Mouse (Mus musculus) cerebral cortex, adult 2 months (tissue): Measurements from ENCODE around the gene Smarcd1.

ENCODE experiments used
- WGBS: fragments of 180-500 bp; shearing (Covaris S2); methylation state at CpG from one replicate; pipeline ENCODE4 v1.1.7; 2018; 5-methylcytosine and 5-hydroxymethylcytosine counted together

The Smarcd1 gene

GRCm38 (mm10) chr15:99731678-99732077 lies 29.7 kb downstream of the Smarcd1 start:
- WGBS, result 62% methylated on average over 3 of the region's 3 CpGs

- WGBS, result 98% methylated on average over 5 of the region's 5 CpGs
Measured at GRCm38 (mm10) chr15:99733186-99733585, 31.3 kb downstream of the Smarcd1 start.

GRCm38 (mm10) chr15:99735631-99736030 lies 33.7 kb downstream of the Smarcd1 start:
- 100% methylated on average over 2 of the region's 2 CpGs for WGBS

GRCm38 (mm10) chr15:99736675-99737074 lies 34.7 kb downstream of the Smarcd1 start:
- WGBS, result 48% methylated on average over 11 of the region's 11 CpGs

GRCm38 (mm10) chr15:99740229-99740628 lies 38.3 kb downstream of the Smarcd1 start:
- WGBS, result 75% methylated on average over 4 of the region's 4 CpGs

GRCm38 (mm10) chr15:99754204-99754603 lies 52.3 kb downstream of the Smarcd1 start:
- WGBS, result 50% methylated on average over 3 of the region's 3 CpGs
